Mouse (Mus musculus): ENCODE measurements around the gene Lce1j. TPM values are rescaled to one million over a fixed set of nuclear protein-coding genes. Genes with fewer than 3 reads are reported as not detected.
"Not testable (repeated sequence)": the region's sequence is repeated elsewhere in the genome, so short reads cannot be mapped to it uniquely, and the experiment has no call there.

Lce1j gene
- total RNA-seq (2014; fragmentation: Nextera tagmentation), result not detected in 2 replicates
- not detected in 2 replicates for total RNA-seq (2017)
- polyA plus RNA-seq (2012), result not detected in 2 replicates

GRCm38 (mm10) chr3:92790414-92790813, at the start of gene Lce1j:
Gene Lce1j, minus strand, starts transcription at chr3:92790514.
- no peak within 1 kb of the TSS for H3K4me3 ChIP-seq (ENCODE audit: low read depth, low read length)
- no peaks in the 10 kb centered on the region for H3K4me1 ChIP-seq (ENCODE audit: insufficient read depth, low read depth, low read length)
- DNase-seq (ENCODE audit: low spot score) (no peak), ATAC-seq (ENCODE audit: extremely low read depth, insufficient number of reproducible peaks, low FRiP score, poor library complexity, severe bottlenecking) (no peak)
- no peaks in the 10 kb centered on the region for H3K36me3 ChIP-seq (replicated peaks)
- H3K9me3 ChIP-seq (replicated peaks), result no peaks in the 10 kb centered on the region
- no peaks in the 10 kb centered on the region for H3K27me3 ChIP-seq (ENCODE audit: insufficient read depth, low read length)
- TF ChIP-seq TAL1 (conservative IDR thresholded peaks at IDR 0.05; ENCODE audit: low read depth, low read length) (no peak), CTCF (IDR thresholded peaks at IDR 0.05; ENCODE audit: low read depth, low read length) (no peak), GATA1 (IDR thresholded peaks at IDR 0.05; ENCODE audit: borderline replicate concordance, low read length) (no peak), GATA2 (IDR thresholded peaks at IDR 0.05; ENCODE audit: borderline replicate concordance, low read depth, low read length) (no peak), POLR2AphosphoS5 (IDR thresholded peaks at IDR 0.05; ENCODE audit: insufficient replicate concordance, low read depth, low read length) (no peak)

GRCm38 (mm10) chr3:92827108-92827507, 36.8 kb upstream of the Lce1j start, which contains the start of gene Kprp:
Gene Kprp, minus strand, starts transcription at chr3:92827247.
- no peak for ATAC-seq (ENCODE audit: extremely low read depth, insufficient number of reproducible peaks, low FRiP score, poor library complexity, severe bottlenecking)
- Histone ChIP-seq H3K9me3 (replicated peaks) (peaks cover 20% of the 10 kb centered on the region), H3K4me3 (ENCODE audit: low read depth, low read length) (no peak within 1 kb of the TSS), H3K27me3 (ENCODE audit: insufficient read depth, low read length) (no peaks in the 10 kb centered on the region), H3K36me3 (replicated peaks) (no peaks in the 10 kb centered on the region), H3K4me1 (ENCODE audit: insufficient read depth, low read depth, low read length) (no peaks in the 10 kb centered on the region)
- DNase-seq (ENCODE audit: low spot score), result no peak
- TF ChIP-seq TAL1 (conservative IDR thresholded peaks at IDR 0.05; ENCODE audit: low read depth, low read length) (no peak), GATA1 (IDR thresholded peaks at IDR 0.05; ENCODE audit: borderline replicate concordance, low read length) (no peak), CTCF (IDR thresholded peaks at IDR 0.05; ENCODE audit: low read depth, low read length) (no peak), POLR2AphosphoS5 (IDR thresholded peaks at IDR 0.05; ENCODE audit: insufficient replicate concordance, low read depth, low read length) (no peak), GATA2 (IDR thresholded peaks at IDR 0.05; ENCODE audit: borderline replicate concordance, low read depth, low read length) (no peak)

GRCm38 (mm10) chr3:92825808-92826207, 35.5 kb upstream of the Lce1j start:
- ATAC-seq (ENCODE audit: extremely low read depth, insufficient number of reproducible peaks, low FRiP score, poor library complexity, severe bottlenecking) (no peak), DNase-seq (ENCODE audit: low spot score) (no peak)
- no peak overlapping the region for H3K4me3 ChIP-seq (ENCODE audit: low read depth, low read length)
- H3K27me3 ChIP-seq (ENCODE audit: insufficient read depth, low read length), result no peaks in the 10 kb centered on the region
- no peaks in the 10 kb centered on the region for H3K36me3 ChIP-seq (replicated peaks)
- no peak for TF ChIP-seq TAL1 (conservative IDR thresholded peaks at IDR 0.05; ENCODE audit: low read depth, low read length)
- peaks cover 20% of the 10 kb centered on the region for H3K9me3 ChIP-seq (replicated peaks)
- H3K4me1 ChIP-seq (ENCODE audit: insufficient read depth, low read depth, low read length), result no peaks in the 10 kb centered on the region

GRCm38 (mm10) chr3:92816036-92816435, 25.7 kb upstream of the Lce1j start:
- not testable (repeated sequence) for H3K9me3 ChIP-seq (replicated peaks); H3K36me3 ChIP-seq (replicated peaks); H3K27me3 ChIP-seq (ENCODE audit: insufficient read depth, low read length); ATAC-seq (ENCODE audit: extremely low read depth, insufficient number of reproducible peaks, low FRiP score, poor library complexity, severe bottlenecking); DNase-seq (ENCODE audit: low spot score); H3K4me3 ChIP-seq (ENCODE audit: low read depth, low read length); H3K4me1 ChIP-seq (ENCODE audit: insufficient read depth, low read depth, low read length)

- no peaks in the 10 kb centered on the region for H3K27me3 ChIP-seq (ENCODE audit: insufficient read depth, low read length)
- no peak overlapping the region for H3K4me3 ChIP-seq (ENCODE audit: low read depth, low read length)
- DNase-seq (ENCODE audit: low spot score) (no peak), ATAC-seq (ENCODE audit: extremely low read depth, insufficient number of reproducible peaks, low FRiP score, poor library complexity, severe bottlenecking) (no peak)
- no peaks in the 10 kb centered on the region; the same call in 1 of the 2 replicates for H3K9me3 ChIP-seq (replicated peaks)
- TF ChIP-seq CTCF (IDR thresholded peaks at IDR 0.05; ENCODE audit: low read depth, low read length) (no peak), TAL1 (conservative IDR thresholded peaks at IDR 0.05; ENCODE audit: low read depth, low read length) (no peak), GATA2 (IDR thresholded peaks at IDR 0.05; ENCODE audit: borderline replicate concordance, low read depth, low read length) (no peak), POLR2AphosphoS5 (IDR thresholded peaks at IDR 0.05; ENCODE audit: insufficient replicate concordance, low read depth, low read length) (no peak), GATA1 (IDR thresholded peaks at IDR 0.05; ENCODE audit: borderline replicate concordance, low read length) (no peak)
- H3K36me3 ChIP-seq (replicated peaks), result no peaks in the 10 kb centered on the region
- no peaks in the 10 kb centered on the region for H3K4me1 ChIP-seq (ENCODE audit: insufficient read depth, low read depth, low read length)
Measured at GRCm38 (mm10) chr3:92815581-92815980, 25.3 kb upstream of the Lce1j start.

- H3K36me3 ChIP-seq (replicated peaks), result no peaks in the 10 kb centered on the region
- 0 out of 2 replicates have a peak, but pooled peaks cover 3% of the 10 kb centered on the region for H3K9me3 ChIP-seq (replicated peaks)
- H3K4me1 ChIP-seq (ENCODE audit: insufficient read depth, low read depth, low read length), result no peaks in the 10 kb centered on the region
- no peaks in the 10 kb centered on the region for H3K27me3 ChIP-seq (ENCODE audit: insufficient read depth, low read length)
- DNase-seq (ENCODE audit: low spot score) (no peak), ATAC-seq (ENCODE audit: extremely low read depth, insufficient number of reproducible peaks, low FRiP score, poor library complexity, severe bottlenecking) (no peak)
- no peak within 1 kb of the TSS for H3K4me3 ChIP-seq (ENCODE audit: low read depth, low read length)
- TF ChIP-seq GATA2 (IDR thresholded peaks at IDR 0.05; ENCODE audit: borderline replicate concordance, low read depth, low read length) (no peak), GATA1 (IDR thresholded peaks at IDR 0.05; ENCODE audit: borderline replicate concordance, low read length) (no peak), POLR2AphosphoS5 (IDR thresholded peaks at IDR 0.05; ENCODE audit: insufficient replicate concordance, low read depth, low read length) (no peak), CTCF (IDR thresholded peaks at IDR 0.05; ENCODE audit: low read depth, low read length) (no peak), TAL1 (conservative IDR thresholded peaks at IDR 0.05; ENCODE audit: low read depth, low read length) (no peak)
Measured at GRCm38 (mm10) chr3:92807791-92808190, 17.5 kb upstream of the Lce1j start, which contains the start of gene Lce1k. Gene Lce1k, minus strand, starts transcription at chr3:92807891.

- Histone ChIP-seq H3K9me3 (replicated peaks) (no peaks in the 10 kb centered on the region; the same call in 1 of the 2 replicates), H3K27me3 (ENCODE audit: insufficient read depth, low read length) (no peaks in the 10 kb centered on the region), H3K4me3 (ENCODE audit: low read depth, low read length) (no peak within 1 kb of the TSS), H3K36me3 (replicated peaks) (no peaks in the 10 kb centered on the region), H3K4me1 (ENCODE audit: insufficient read depth, low read depth, low read length) (no peaks in the 10 kb centered on the region)
- ATAC-seq (ENCODE audit: extremely low read depth, insufficient number of reproducible peaks, low FRiP score, poor library complexity, severe bottlenecking) (no peak), DNase-seq (ENCODE audit: low spot score) (no peak)
- TF ChIP-seq TAL1 (conservative IDR thresholded peaks at IDR 0.05; ENCODE audit: low read depth, low read length) (no peak), POLR2AphosphoS5 (IDR thresholded peaks at IDR 0.05; ENCODE audit: insufficient replicate concordance, low read depth, low read length) (no peak), GATA2 (IDR thresholded peaks at IDR 0.05; ENCODE audit: borderline replicate concordance, low read depth, low read length) (no peak), CTCF (IDR thresholded peaks at IDR 0.05; ENCODE audit: low read depth, low read length) (no peak)
Measured at GRCm38 (mm10) chr3:92778799-92779198, 11.5 kb downstream of the Lce1j start, which contains the start of gene Lce1i. Gene Lce1i, minus strand, starts transcription at chr3:92778899.

Measured in G1E (cell line).